Mouse (Mus musculus) small intestine, adult 2 months (tissue): ENCODE data around the gene Fes. TPM values are rescaled to one million over a fixed set of nuclear protein-coding genes. Genes with fewer than 3 reads are reported as not detected.
A peak's percentile ranks its signal among the peaks of the same experiment; 100 is the strongest.

Source experiments
- H3K27ac ChIP-seq: fragments of 200-500 bp; 2 replicates; pipeline ENCODE4 v1.5.1; 2012; ENCODE audit warnings: low read depth, low read length, control low read depth, inconsistent platforms; ENCODE audit not compliant: insufficient read depth
- H3K27me3 ChIP-seq: fragments of 200-500 bp; 2 replicates; pipeline ENCODE4 v1.6.1; 2012; ENCODE audit warnings: mild to moderate bottlenecking, moderate library complexity, low read length, inconsistent platforms; ENCODE audit not compliant: control insufficient read depth, insufficient read depth
- H3K36me3 ChIP-seq: fragments of 200-500 bp; 2 replicates; pipeline ENCODE4 v1.6.1; 2012; ENCODE audit warnings: mild to moderate bottlenecking, low read length, control low read depth, inconsistent platforms; ENCODE audit not compliant: control insufficient read depth, insufficient read depth
- H3K4me1 ChIP-seq: fragments of 200-500 bp; 2 replicates; pipeline ENCODE4 v1.6.1; 2012; ENCODE audit warnings: low read length, inconsistent platforms, mixed read lengths; ENCODE audit not compliant: control insufficient read depth, insufficient read depth, insufficient read length
- H3K4me3 ChIP-seq: fragments of 200-500 bp; 2 replicates; pipeline ENCODE4 v1.5.1; 2012; ENCODE audit warnings: low read depth, mild to moderate bottlenecking, control low read depth, inconsistent platforms, low read length, moderate library complexity
- CTCF ChIP-seq: fragments of 200-500 bp; IDR thresholded peaks from 2 replicates; pipeline ENCODE4 v1.5.1; 2012; ENCODE audit warnings: low read depth, mild to moderate bottlenecking, control low read depth, inconsistent platforms, low read length, moderate library complexity, mixed read lengths; ENCODE audit not compliant: insufficient replicate concordance, insufficient read length; ENCODE audit errors: extremely low read depth
- POLR2A ChIP-seq: fragments of 200-500 bp; IDR thresholded peaks from 2 replicates; pipeline ENCODE4 v1.6.1; 2012; ENCODE audit warnings: low read depth, mild to moderate bottlenecking, control low read depth, inconsistent platforms, low read length, moderate library complexity
- whole genome bisulfite sequencing: fragments of 180-500 bp; shearing (Covaris S2); methylation state at CpG from one replicate; pipeline ENCODE4 v1.1.7; 2018; 5-methylcytosine and 5-hydroxymethylcytosine counted together
- polyA plus RNA-seq: library from polyadenylated mRNA; depleted of rRNA; stranded (reverse); fragments of >200 nt; gene quantifications from 2 replicates; pipeline ENCODE4 v1.2.3, GENCODE M21; 2012; rRNA removed

The Fes gene
- polyA plus RNA-seq, 1 experiment, result 16.6 TPM

GRCm38 (mm10) chr7:80340793-80341192 is 47.0 kb downstream of the Fes start, which contains the start of gene Unc45a:
Unc45a (minus strand) TSS chr7:80341005.
- Histone ChIP-seq H3K27ac (peak within 1 kb of the TSS; percentile 78), H3K27me3 (no peaks in the 10 kb centered on the region), H3K36me3 (peaks cover 11% of the 10 kb centered on the region), H3K4me3 (peak within 1 kb of the TSS; percentile 93), H3K4me1 (peaks cover 16% of the 10 kb centered on the region; the same call in 1 of the 2 replicates)
- TF ChIP-seq CTCF (peak; percentile 73), POLR2A (no peak)
- WGBS, result 1% methylated on average over 11 of the region's 11 CpGs

DNA sequence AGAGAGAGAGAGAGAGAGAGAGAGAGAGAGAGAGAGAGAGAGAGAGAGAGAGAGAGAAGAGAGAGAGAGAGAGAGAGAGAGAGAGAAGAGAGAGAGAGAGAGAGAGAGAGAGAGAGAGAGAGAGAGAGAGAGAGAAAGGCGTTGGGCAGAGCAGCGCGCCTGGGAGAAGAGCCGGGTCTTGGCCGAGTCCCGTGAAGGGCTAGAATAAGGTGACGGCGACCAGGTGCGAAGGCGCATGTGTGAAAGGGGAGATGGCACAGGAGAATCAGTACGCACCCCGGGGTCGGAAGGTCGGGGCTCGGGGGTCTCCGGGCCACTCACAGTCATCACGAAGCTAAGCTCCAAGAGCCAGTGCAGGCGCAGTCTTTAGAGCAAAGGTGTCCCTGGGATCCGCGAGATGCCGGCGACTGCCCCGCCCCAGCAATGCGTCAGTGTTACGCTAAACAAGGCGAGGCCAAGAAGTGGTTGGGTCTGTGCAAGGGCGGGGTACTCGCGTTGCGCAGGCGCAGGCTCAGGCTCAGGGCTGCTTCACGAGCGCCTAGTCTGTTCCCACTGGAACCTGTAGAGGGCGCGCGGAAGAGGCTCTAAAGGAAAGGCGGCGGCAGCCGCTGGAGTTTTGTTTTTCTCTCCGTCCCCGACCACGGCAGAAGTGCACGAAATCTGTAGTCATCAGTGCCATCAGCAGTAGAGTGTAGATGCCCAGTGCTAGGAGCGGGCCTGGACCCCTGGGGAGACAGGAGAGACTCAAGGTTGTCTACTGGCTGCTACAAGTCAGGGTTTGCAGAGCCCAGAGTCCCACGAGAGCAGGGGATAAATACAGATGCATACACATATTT is 47.7 kb downstream of the Fes start:
- TF ChIP-seq CTCF (peak; percentile 89), POLR2A (peak; percentile 87)
- WGBS, result under 1% methylated on average over 45 of the region's 45 CpGs

DNA sequence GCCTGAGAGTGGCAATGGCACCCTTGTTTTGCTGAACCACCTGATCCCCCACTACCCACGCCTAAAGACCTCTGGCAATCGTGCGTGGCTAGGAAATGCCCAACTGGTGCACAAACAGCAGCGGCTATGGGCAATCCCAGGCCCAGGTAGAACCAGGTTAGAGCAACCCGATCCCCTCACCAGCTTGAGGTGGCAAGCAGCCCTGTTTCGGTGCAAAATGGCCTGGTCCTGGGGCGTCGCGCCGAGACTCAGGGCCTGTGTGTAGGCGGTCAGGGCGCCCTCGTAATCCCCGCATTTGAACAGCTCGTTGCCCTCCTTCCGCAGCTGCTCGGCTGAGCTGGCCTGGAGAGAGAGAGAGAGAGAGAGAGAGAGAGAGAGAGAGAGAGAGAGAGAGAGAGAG is 48.4 kb downstream of the Fes start:
- Histone ChIP-seq H3K4me3 (peak overlapping the region; percentile 93), H3K36me3 (peaks cover 15% of the 10 kb centered on the region), H3K27ac (no peak overlapping the region), H3K27me3 (no peaks in the 10 kb centered on the region), H3K4me1 (peaks cover 23% of the 10 kb centered on the region; the same call in 1 of the 2 replicates)
- 6% methylated on average over 17 of the region's 17 CpGs for WGBS
- TF ChIP-seq CTCF, result no peak
- no peak for TF ChIP-seq POLR2A

More for the DNA sequence above, 47.7 kb downstream of the Fes start:
- Histone ChIP-seq H3K27ac (peak overlapping the region; percentile 78), H3K4me3 (peak overlapping the region; percentile 93), H3K27me3 (no peaks in the 10 kb centered on the region), H3K4me1 (peaks cover 19% of the 10 kb centered on the region; the same call in 1 of the 2 replicates), H3K36me3 (peaks cover 15% of the 10 kb centered on the region)

DNA sequence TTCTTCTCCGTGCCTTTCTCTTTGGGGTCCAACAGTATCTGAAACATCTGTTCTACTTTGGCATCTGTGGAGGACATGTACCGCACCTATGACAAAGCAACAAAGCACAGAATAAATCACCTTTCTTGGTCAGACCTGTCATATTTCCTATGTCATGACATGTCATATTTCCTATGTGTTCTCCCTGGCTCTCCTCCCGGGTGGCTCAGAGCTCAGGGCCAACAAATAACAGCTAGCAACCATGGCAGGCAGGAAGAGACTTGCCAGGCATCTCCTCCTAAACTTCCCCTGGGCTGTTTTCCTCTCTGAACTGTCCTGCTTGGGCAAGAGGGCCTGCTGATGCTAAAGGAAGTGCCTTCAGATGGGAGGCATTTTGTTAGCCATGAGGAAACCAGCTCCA is 50.8 kb downstream of the Fes start:
- H3K4me3 ChIP-seq, result no peak overlapping the region
- H3K36me3 ChIP-seq, result peaks cover 35% of the 10 kb centered on the region
- H3K27me3 ChIP-seq, result no peaks in the 10 kb centered on the region
- H3K27ac ChIP-seq, result no peak overlapping the region
- WGBS, result 90% methylated on average over 3 of the region's 3 CpGs
- peaks cover 16% of the 10 kb centered on the region; the same call in 1 of the 2 replicates for H3K4me1 ChIP-seq
- no peak for TF ChIP-seq POLR2A
- TF ChIP-seq CTCF, result no peak

GRCm38 (mm10) chr7:80334848-80335247 is 52.9 kb downstream of the Fes start:
- 57% methylated on average over 4 of the region's 4 CpGs for WGBS
- no peaks in the 10 kb centered on the region for H3K27me3 ChIP-seq
- no peak for TF ChIP-seq CTCF
- no peak for TF ChIP-seq POLR2A
- peak overlapping the region; percentile 44 for H3K27ac ChIP-seq
- peaks cover 56% of the 10 kb centered on the region for H3K36me3 ChIP-seq
- peak overlapping the region; percentile 31 for H3K4me3 ChIP-seq
- H3K4me1 ChIP-seq, result peaks cover 16% of the 10 kb centered on the region; the same call in 1 of the 2 replicates

DNA sequence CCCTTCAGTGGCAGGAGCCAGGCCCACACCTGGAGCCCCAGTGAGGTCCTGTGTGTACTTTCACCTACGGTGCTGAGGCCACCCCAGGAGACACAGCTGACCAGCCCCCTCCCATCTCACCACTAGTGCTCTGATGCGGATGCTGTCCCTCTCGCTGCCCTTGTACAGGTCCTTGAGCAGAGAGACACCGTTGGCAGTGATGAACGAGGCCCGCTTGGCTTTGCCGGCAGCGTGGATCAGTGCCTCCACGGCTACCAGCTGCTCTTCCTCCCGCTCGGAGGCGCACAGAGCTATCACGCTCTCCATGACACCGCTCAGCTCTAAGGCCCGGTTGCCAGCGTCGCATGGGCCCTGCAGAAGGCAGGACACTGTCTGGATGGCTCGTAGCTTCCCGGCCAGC is 56.3 kb downstream of the Fes start:
- peaks cover 82% of the 10 kb centered on the region for H3K36me3 ChIP-seq
- no peak overlapping the region for H3K27ac ChIP-seq
- TF ChIP-seq POLR2A (no peak), CTCF (no peak)
- 94% methylated on average over 19 of the region's 19 CpGs for WGBS
- no peaks in the 10 kb centered on the region for H3K27me3 ChIP-seq
- peaks cover 8% of the 10 kb centered on the region; the same call in 1 of the 2 replicates for H3K4me1 ChIP-seq
- H3K4me3 ChIP-seq, result no peak overlapping the region

DNA sequence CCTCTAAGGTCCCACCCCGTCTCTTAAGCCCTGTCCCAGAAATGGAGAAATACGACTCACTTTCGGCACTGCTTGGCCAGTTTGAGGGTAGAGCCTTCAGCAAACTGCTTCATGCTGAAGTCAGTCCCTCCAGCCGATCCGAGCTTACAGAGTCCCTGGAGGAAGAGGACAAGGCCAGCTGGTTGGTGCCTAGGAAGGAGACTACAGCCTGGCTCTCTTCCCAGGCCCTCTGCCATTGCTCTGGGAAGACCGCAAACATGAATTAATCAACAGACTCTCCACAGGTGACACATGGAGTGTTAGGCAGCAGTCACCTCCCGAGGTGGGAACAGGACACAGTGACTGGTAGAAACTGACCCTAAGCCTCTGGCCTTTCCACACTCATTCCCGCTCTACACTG is 57.5 kb downstream of the Fes start:
- no peak overlapping the region for H3K27ac ChIP-seq
- H3K4me3 ChIP-seq, result no peak overlapping the region
- H3K27me3 ChIP-seq, result no peaks in the 10 kb centered on the region
- TF ChIP-seq POLR2A, result no peak
- H3K36me3 ChIP-seq, result peaks cover 81% of the 10 kb centered on the region
- 89% methylated on average over 8 of the region's 8 CpGs for WGBS
- peaks cover 6% of the 10 kb centered on the region; the same call in 1 of the 2 replicates for H3K4me1 ChIP-seq

Other genes with a start within 250 kb of the Fes start
- gene Sema4b, start 201.1 kb downstream of the Fes start, polyA plus RNA-seq, result 47.9 and 84.4 TPM in 2 replicates
- gene Cib1, start 155.1 kb downstream of the Fes start, polyA plus RNA-seq, result 318 and 530 TPM in 2 replicates
- 2.3 and 3.2 TPM in 2 replicates for gene Gdpgp1, start 155.1 kb downstream of the Fes start, polyA plus RNA-seq
- gene Ttll13, start 141.6 kb downstream of the Fes start, polyA plus RNA-seq, result 0.05 and 0.08 TPM in 2 replicates
- 8.9 and 12.3 TPM in 2 replicates for gene Ngrn, start 126.7 kb downstream of the Fes start, polyA plus RNA-seq
- 8.8 and 17.8 TPM in 2 replicates for gene Vps33b, start 118.3 kb downstream of the Fes start, polyA plus RNA-seq
- 6.6 and 15.0 TPM in 2 replicates for gene Prc1, start 93.5 kb downstream of the Fes start, polyA plus RNA-seq
- gene Rccd1, start 63.5 kb downstream of the Fes start, polyA plus RNA-seq, result 3.0 and 3.3 TPM in 2 replicates
- gene Unc45a, start 46.9 kb downstream of the Fes start, polyA plus RNA-seq, result 37.1 and 66.6 TPM in 2 replicates
- gene Hddc3, start 44.8 kb downstream of the Fes start, polyA plus RNA-seq, result 5.2 and 7.2 TPM in 2 replicates
- 16.8 and 30.2 TPM in 2 replicates for gene Man2a2, start 16.6 kb downstream of the Fes start, polyA plus RNA-seq
- 75.2 and 117 TPM in 2 replicates for gene Furin, start 17.5 kb upstream of the Fes start, polyA plus RNA-seq
- gene Blm, start 147.2 kb upstream of the Fes start, polyA plus RNA-seq, result 0.23 and 1.4 TPM in 2 replicates